Mouse (Mus musculus): ENCODE measurements around the gene AC170998.1. TPM values are rescaled to one million over a fixed set of nuclear protein-coding genes. Genes with fewer than 3 reads are reported as not detected.
A peak's percentile ranks its signal among the peaks of the same experiment; 100 is the strongest.

AC170998.1 gene
- polyA plus RNA-seq (2015; fragmentation: Nextera tagmentation; extraction: Ambion mirVana): 0.87 and 2.1 TPM in 2 replicates

DNA sequence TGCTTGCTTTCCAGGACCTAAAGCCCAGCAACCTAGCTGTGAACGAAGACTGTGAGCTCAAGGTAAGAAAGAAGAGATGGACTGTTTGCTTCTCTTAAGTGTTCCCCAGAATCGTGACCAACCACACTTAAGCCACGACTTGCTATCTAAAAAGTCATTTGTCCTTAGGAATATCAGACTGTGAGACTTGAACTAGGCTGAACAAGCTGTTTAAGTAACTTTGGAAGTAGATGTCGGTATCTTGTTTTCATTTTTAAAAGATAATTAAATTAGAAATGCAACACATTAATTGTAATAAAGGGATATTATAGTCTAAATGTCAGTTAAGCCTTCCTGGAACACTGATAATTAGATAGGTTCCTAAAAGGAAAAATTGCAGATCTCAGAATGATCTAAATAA is at the start of gene AC170998.1:
Gene AC170998.1 (plus strand): TSS at position 301 of the 400 bp plus-strand sequence.
- no peak for DNase-seq (ENCODE audit: low spot score)

DNA sequence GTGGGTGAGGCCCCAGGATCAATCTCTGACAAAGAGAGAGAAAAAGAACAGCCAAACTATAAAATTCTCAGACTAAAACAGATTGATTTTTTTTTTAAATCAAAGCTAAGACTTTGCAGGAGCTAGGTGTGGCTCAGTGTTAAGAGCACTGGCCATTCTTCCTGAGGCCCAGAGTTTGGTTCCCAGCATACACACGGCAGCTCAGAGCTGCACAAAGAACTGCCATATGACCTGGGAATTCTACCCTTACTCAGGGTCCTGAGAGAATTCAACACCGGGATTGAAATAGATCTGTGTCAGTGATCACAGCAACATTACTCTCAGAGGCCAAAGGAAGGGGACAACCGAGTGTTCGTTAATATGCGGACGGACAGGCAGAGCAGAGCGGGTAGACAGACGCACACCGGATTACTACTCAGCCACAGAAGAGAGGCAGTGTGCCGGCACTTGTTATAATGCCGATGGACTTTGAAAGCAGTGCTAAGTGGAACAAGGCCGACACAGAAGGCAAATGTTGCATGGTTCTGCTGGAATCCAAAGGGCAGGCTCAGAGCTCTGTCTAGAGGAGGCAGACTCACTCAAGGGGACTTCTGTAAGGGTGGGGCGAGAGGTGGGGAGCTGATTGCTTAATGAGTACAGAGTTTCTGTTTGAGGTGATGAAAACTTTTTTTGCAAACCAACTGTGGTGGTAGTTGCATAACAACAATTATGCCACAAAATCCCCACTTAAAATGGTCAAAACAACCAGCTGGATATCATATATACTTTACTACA is 43.4 kb upstream of the AC170998.1 start:
- DNase-seq (ENCODE audit: low spot score): no peak

DNA sequence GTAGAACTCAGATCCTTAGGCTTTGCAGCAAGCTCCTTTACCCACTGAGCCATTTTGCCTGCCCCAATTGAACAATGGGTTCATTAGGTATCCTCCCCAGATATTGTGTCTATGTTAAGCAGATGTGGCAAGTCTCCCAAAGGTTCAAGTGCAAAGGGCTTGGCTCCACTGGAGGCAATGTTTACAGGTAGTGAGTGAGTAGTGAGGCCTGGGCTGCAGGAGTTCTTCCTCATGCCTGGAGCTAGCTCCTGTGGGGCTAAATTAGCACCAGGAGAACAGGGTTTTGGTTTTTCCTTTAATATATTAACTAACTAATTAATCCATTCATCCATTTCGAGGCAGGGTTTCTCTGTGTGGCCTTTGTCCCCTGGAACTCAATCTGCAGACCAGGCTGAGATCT is 42.3 kb upstream of the AC170998.1 start:
- no peak for DNase-seq (ENCODE audit: low spot score)

DNA sequence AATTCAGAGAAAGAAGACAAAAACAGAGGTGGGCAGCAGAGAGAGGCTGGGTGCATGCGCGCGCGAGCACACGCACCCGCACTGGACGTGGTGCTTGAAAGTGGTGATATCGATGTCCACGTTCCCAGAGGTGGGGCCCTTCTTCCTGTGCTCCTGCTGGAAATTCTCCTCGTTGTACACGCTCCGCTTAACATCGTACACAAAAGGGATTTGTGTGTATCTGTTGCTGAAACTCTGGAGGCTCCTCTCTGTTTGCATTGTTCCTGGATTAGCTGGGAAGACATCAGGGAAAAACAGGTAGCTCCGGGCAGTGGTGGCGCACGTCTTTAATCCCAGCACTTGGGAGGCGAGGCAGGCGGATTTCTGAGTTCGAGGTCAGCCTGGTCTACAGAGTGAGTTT is 41.3 kb upstream of the AC170998.1 start:
- DNase-seq (ENCODE audit: low spot score): no peak

DNA sequence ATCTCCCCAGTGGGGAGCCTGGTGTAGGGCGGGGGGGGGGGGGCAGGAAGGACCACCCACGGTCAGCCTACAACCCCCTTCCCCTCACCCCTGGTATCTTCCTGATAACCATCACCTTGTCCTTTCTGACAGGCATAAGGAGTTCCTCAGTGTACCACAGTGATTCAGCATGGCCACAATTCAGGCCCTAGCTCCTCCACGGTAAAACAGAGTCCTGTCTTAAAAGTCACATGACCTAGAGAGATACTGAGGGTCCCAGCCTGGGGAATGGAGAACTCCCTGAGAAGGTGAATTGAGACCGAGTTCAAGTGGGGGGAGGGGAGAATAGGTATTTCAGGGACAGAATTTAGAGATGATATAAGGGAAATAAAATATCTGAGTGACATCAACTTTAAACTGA is 38.5 kb upstream of the AC170998.1 start:
- no peak for DNase-seq (ENCODE audit: low spot score)

DNA sequence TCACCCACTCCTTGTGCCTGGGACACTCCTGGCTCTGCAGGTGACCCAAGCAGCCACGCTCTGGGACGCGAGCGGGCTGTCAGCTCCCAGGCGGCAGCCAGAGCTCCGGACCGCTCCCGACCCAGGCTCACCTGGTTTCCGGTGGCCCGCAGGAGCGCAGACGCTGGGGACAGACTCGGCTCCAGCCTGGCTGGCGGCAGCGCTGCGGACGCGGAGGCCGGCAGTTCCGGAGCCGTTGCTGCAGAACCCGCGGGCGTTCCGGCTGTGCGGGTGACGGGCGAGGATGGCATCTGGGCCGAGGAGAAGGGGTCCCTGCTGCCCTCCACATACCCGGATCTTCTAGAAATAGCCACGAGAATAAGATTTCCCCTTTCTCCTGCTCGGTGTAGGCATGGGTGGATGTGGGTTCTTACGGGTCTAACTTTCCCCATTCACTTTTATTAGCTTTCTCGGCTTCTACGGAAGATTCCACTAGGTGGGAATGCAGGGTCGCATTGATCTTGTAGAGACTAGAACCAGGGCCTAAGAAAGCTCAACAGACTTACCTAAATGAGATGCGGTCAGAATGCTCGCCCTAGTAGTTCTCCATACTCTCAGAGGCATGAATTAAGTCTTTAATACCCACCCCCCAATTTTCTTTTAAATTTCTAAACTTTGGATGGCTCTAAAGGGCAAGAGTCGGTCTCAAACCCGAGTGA is 36.1 kb upstream of the AC170998.1 start, which contains the start of gene Slc26a8:
Gene Slc26a8 (minus strand): TSS at position 648 of the 698 bp plus-strand sequence.
- no peak for DNase-seq (ENCODE audit: low spot score)

DNA sequence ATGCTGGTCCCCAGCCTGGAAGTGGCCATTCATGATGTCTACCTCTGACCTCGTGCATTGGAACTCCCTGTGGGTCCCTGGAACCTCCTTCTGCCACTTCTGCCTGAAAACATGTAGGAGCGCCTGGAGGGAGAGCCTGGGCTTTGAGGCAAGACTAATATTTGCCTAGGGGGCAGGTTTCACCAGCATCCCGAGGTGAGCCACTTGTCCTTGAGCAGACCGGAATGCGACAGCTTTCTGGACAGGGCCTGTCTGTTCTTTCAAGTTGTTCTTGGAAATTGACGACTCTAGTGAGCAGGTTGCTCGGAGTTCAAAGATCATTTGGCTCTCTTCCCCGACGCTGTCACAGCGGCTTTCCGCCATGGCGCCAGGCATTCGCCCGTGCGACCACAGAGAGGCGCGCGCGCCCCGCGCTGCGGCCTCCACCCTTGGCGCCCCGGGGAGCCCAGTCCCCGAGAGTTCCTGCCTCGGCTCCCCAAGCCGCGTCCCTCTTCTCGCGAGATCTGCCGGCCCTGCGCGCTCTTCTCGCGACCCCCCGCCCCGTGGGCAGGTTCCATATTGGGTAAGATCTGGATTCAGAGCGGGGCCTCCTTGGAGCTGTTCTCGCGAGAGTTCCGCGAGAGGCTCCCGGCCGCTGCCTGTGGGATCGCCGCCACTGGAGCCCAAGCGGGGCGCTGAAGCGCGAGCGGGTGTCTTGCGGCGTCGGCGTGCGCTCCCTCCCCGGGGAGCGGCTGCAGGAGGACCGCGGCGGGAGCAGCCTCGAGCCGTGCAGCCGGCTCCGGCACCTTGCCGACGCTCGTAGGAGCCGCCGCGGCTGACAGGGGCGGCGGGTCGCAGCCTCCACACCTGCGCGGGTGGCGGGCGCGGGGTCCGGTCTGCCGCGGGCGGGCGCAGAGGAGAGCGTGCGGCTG is 34.9 kb upstream of the AC170998.1 start, which contains the start of gene Mapk14:
Gene Mapk14 (plus strand): TSS at position 554 of the 911 bp plus-strand sequence.
- DNase-seq (ENCODE audit: low spot score): peak; percentile 100

DNA sequence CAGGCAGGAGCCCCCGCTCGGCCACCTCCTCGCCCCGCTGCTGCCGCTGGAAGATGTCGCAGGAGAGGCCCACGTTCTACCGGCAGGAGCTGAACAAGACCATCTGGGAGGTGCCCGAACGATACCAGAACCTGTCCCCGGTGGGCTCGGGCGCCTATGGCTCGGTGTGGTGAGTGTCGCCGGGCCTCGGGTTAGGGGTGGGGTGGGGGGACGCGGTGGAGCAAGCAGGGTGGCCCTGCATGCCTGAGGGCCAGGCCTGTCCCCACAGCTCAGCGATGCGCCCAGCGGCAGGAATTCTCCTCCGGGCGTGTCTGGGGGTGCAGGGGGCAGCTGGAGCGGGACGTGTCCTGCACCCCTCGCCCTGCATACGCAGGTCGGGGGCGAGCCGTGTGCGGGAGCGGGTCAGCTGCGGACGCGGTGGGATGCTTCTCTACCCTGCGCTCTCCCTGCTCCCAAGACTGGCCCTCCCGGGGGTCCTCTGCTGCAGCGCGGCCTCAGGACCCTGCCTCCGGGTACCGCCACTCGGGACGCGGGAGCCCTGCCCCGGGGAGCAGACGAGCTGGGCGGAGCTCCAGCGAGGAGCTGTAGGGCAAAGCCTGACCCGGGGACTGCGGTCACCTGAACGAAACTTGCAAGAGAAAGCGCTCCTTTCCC is 34.1 kb upstream of the AC170998.1 start:
- no peak for DNase-seq (ENCODE audit: low spot score)

DNA sequence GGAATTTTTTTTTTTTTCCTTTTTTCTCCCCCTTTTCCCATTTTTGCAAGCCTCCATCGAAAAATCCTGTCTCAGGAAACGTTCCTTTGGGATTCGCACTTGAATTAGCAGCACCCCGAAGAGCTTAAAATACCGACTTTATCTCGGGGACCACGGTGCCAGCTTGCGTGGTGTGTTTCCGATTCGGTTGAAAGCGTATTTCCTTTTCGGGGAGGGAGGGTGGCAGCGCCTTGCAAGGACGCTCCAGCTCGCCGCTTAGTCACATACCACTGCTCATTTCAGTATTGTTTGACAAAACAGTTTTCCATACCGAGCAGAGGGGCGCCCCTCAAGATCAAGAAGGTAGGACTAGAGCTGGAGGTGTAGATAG is 33.6 kb upstream of the AC170998.1 start:
- DNase-seq (ENCODE audit: low spot score): peak; percentile 69

DNA sequence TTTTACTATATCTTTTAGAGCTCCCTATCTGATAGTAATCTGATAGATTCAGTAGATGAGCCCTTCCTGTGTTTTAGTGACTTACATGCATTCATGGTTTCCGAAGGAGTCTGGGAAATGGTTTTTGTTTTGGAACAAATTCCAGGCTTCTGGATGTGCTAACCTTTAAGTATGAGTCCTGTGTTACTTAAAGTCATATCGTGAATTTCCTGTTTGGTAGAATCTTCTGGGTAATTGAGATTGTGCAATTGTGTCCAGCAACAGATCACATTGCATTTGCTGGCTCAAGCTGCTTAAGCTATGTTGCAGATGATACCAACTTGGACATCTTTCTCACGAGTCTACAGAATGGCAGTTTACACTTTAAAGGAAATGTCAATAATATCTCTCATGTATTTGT is 32.8 kb upstream of the AC170998.1 start:
- no peak for DNase-seq (ENCODE audit: low spot score)

DNA sequence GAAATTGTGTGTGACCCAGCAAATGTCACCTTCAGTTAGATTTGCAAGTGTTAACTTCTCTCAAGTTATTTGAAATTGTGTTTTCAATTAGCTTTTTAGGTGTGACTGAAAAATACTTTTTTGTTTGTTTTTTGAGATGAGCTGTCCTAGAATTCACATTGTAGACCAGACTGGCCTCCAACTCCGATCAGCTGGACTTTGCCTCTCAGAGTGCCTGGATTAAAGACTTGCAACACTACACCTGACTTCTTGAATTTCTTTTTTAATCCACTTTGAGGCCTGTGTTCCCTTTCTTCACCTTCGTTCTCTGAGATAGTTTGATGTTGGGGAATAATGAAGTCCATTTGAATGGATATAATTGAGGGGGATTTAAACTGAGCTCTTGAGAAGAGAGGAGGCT is 31.8 kb upstream of the AC170998.1 start:
- no peak for DNase-seq (ENCODE audit: low spot score)

DNA sequence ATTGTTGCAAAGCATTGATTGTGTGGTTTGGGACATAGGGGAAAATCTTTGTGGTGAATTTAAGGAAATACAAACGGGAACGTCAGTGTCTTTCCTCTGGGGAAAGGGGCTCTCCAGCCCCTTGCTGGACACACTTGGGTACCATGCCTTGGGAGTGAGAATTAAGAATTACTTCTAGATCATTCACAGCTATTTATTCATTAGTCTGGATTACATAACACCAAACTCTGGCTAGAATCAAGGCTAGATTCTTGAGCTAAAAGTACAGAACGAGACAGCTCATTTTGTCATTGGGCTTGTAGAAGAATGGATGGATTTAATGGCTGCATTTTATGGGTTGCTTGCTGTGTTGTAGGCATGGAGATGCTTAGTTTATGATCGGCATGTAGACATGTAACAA is 31.1 kb upstream of the AC170998.1 start:
- DNase-seq (ENCODE audit: low spot score): no peak

DNA sequence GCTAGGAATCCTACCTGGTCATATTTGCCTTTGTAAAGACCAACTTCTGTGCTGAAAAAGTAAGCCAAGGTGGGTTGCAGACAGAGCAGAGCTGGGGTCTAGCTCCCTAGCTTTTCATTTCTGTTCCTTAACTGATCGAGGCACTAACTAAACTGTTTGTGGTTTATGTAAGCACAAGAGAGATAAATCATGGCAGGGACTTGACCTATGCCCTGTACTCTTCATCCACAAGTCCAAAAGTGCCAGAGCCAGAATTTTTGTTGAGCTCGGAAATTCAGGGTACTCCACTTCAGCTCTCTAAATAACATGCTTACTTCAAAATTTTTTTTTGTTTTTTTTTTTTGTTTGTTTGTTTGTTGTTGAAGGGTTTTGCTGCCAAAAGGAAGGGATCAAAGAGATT is 29.2 kb upstream of the AC170998.1 start:
- DNase-seq (ENCODE audit: low spot score): no peak

DNA sequence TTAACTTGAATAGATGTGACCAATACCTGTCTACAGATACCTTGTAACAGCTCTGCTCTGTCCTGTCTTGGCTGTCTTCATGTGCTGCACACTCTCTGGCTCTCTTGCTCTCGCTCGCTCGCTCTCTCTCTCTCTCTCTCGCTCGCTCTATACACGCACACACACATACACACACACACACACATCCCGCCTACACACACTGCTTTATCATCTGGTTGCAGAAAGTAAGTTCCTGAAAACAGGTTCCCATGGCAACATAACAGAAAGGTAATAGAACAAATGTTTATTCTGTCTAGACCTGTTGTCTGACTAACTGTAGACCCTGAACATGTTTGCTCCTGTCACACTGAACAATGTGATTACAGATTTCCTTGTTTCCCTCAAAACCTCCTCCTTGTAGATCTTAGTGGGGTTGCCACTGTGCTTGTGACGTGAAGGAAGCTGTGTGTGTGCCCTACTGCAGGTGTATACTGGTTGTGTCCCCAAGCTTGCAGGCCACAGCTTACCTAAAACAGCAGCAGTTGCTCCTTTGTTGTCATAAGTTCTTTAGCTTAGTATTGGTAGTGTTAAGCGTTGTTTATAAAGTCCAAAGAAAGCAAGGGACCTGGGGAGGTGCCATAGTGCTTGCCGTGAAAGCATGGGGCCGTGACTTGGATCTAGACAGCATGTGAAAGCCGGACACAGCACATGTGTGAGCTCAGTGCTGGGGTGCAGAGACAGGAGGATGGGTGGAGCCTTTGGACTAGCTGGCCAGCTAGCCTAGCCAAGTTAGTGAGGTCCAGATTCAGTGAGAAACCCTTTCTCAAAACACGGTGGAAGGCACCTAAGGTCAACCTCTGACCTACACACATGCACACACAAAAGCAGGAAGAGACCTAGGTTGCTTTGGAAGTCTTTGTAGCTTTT is 28.3 kb upstream of the AC170998.1 start:
- peak; percentile 39 for DNase-seq (ENCODE audit: low spot score)

DNA sequence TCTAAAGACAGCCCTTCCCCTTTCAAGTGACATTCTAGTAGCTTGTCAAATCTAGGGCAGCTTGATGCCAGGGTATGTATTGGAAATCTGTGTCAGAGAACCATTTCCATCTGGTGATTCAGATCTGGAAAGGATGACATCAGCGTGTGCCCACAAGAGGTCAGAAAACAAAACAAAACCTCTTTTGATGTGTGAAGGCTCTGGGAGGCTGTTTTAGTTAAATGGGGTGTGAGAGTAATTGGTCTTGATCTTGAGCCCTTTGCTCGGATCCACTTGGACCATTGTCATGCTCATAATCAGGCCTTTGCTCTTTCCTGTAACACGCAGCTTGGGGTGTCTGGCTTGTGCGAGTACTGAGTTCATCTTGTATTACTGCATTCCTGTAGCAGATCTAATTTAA is 27.6 kb upstream of the AC170998.1 start:
- no peak for DNase-seq (ENCODE audit: low spot score)

DNA sequence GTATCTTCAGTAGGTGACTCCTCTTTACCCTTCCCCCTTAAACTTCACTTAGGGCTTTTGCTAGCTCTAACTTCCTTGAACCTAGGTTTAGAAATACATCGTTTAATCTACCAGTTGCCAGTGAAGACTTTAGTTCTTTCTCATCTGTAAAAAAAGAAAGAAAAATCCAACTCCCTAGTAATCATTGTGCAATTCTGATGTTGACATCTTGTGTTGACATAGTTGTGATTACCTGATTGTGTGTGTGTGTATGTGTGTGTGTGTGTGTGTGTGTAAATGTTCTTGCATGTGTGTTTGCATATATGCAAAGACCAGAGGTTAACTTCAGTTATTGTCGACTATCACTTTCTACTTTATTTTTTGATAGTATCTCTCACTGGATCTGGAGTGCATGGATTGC is 27.2 kb upstream of the AC170998.1 start:
- no peak for DNase-seq (ENCODE audit: low spot score)

DNA sequence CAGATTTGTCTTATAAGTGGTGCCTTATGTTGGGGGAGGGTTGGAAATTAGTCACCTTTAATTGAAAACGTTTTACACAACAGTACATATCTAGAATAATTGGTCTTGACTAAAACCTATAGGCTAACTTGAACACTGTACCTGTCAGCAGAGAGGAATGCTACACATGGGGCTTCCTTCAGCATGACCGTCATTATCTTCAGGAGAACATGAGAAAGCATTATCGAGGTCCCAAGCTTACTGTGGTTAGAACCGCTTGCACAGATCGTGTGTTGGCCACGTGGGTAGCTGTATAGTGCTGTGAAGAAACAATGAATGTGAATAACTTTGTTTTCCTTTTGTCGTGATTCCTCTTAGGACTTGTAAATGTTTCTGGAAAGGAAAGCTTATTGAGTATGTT is 26.1 kb upstream of the AC170998.1 start:
- no peak for DNase-seq (ENCODE audit: low spot score)

DNA sequence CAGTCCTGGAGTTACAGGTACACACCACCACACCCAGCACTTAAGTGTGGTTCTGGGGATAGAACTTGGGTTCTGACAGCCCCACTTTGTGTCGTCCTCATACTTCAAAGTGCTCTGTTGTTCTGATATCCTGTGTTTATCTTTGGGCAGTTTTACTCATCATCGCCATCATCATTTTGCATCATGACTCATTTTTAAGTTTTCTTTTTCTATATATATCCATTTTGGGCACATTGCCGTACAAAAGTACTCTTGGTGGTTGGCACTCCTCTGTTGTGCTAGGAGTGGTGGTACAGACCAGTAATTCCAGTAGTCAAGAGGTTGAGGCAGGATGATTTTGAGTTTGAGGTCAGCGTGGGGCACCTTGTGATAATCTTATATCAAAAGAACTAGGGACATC is 24.7 kb upstream of the AC170998.1 start:
- no peak for DNase-seq (ENCODE audit: low spot score)

DNA sequence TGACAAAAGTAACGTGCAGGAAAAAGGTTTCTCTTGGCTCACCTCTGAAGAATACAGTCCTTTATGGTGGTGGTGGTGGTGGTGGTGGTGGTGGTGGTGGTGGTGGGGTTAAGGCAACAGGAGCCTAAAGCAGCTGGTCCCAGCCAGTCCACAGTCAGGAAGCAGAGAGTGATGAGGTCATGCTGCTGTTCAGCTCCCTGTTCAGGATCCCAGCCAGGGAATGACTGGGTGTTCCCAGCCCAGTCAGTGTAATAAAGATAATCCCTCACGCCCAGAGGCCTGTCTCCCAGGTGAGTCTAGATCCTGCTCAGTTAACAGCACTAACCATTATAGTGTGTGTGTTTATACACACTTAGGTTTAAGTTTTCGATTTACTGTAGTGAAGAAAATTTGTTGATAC is 24.1 kb upstream of the AC170998.1 start:
- DNase-seq (ENCODE audit: low spot score): no peak

DNA sequence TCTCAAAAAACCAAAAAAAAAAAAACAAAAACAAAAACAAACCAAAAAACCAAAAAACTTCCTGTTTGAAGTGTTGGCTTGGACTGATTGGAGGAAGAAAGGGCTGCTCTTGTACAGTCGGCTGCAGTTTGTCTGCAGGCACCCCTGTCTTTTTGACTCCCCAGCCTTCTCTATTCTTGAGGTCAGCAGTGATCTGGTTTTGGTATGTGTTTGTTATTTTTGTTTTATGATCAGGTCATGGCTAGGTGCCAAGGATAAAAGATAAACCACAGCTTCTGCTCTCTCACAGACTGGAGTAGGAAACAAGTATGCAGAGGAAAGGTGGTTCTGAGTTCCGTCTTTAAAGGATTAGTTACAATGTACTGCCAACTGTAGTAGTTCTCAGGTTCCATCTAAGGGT is 23.2 kb upstream of the AC170998.1 start:
- DNase-seq (ENCODE audit: low spot score): no peak
